Mouse (Mus musculus) cerebellum, adult 2 months (tissue): ENCODE data around the gene Pdss2.

Experiments
- CTCF ChIP-seq: fragments of 200-500 bp; IDR thresholded peaks from 2 replicates; pipeline ENCODE4 v1.5.1; 2011; ENCODE audit warnings: low read depth, mild to moderate bottlenecking, control low read depth, low read length, moderate library complexity, borderline replicate concordance; ENCODE audit not compliant: insufficient read depth
- POLR2A ChIP-seq: fragments of 200-500 bp; IDR thresholded peaks from 2 replicates; pipeline ENCODE4 v1.6.1; 2011; ENCODE audit warnings: low read length, control low read depth, borderline replicate concordance; ENCODE audit not compliant: insufficient read depth

DNA sequence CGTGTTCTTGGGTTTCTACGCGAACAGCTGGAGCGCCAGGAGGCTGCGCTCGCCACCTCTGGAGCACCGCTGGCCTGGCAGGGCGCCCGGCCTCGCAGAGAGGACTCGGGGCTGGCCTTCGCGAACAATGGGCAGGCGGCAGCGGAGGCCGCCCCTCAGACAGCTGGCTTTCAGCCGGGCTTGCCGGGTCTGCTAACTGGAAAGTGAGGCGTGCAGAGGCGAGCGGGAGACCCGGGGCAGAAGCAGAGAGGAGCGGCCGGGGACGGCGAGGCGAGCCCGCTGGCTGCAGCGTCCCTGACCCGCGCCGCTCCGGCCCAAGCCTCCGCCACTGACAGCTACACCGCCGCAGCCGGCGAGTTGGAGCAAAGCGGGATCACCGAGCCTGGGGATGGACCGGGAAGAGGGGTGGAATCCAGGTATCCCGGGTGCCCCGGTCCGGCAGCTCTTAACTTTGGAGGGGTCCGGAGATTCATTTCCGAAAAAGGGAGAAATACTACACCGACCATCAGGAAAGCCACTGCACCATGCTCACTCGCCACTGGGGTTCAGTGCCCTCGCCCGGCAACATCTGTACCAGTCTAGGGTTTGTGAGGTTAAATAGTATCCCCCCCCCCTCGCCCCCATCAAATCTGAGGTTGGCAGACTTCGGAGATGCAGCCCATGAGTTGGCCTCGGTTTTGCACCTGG, 48.0 kb upstream of the Pdss2 start:
- TF ChIP-seq POLR2A (no peak), CTCF (no peak)
